Mouse (Mus musculus) ovary, postnatal 14 days (tissue): ENCODE results near the gene Gbp9.
"Not testable (repeated sequence)": the region's sequence is repeated elsewhere in the genome, so short reads cannot be mapped to it uniquely, and the experiment has no call there.

Source experiments
- DNase-seq: peaks from one replicate; pipeline ENCODE4 v3.0.0; 2022; ENCODE audit warnings: low spot score

Gbp9 gene

DNA sequence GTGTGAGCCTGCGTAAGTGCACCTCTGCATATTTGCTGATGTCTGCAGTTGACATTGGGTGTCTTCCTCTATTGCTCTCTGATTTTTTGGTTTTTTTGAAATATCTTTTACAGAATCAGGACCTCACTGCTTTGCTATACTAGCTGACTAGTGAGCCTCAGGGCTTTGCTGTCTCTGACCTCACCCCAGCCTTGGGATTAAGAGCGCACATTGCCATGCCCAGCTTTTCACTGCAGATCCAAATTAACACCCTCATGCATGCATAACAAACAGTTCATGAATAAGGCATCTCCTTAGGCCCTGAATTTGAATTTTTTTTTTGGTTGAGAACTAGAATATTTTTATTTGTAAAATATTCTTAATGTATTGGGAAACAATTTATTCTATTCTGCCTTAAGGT, 84.1 kb downstream of the Gbp9 start:
- DNase-seq: no peak

DNA sequence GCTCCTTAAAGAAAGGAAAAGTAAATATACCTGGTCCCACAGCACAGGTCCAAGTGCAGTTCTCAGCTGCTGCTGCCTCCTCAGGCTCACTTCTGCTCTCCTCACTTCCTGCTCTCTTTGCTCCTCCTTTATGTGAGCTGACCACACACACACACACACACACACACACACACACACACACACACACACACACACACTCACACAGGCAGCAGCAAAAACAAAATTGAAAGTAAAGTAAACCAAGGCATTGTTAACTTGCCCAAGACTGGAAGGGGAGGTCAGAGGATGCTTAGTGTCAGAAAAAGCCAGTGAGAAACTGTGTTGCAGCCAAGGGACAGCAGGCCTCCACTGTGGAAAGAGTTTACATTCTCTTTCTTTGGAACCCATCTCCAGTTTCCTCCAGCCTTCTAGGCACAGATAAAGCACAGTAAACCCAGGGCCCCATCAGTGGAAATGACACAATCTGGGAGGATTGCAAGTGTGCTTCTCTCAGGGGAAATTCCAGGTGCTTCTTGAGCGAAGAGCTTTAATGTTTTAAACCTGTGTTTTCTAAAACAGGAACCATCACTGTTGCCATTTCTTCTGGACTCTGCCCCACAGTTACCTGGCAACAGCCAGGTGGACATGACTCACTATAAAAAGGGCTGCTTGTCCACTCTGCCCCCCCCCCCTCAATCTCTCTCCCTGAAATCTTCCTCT, 85.7 kb downstream of the Gbp9 start:
- not testable (repeated sequence) for DNase-seq

DNA sequence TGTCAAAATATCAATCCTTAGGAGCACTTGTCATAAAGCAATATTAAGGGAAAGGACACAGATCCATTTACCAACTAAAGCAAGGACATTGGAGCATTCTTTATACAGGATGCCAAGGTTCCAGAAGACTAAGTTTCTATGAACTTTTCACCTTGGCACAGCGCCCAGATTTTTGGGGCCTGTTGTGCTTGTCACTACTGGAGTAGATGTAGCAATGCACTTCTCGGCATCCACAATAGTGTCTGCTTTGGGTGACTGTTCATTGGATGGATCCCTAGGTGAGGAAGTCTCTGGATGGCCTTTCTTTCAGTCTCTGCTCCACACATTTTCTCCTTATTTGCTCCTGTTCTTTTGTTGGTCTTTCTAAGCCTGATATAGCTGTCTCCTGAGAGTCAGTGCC, 107.0 kb downstream of the Gbp9 start:
- no peak for DNase-seq
